Comparison of ENCODE assay signal across 16 mouse cellular contexts in the genomic region with DNA sequence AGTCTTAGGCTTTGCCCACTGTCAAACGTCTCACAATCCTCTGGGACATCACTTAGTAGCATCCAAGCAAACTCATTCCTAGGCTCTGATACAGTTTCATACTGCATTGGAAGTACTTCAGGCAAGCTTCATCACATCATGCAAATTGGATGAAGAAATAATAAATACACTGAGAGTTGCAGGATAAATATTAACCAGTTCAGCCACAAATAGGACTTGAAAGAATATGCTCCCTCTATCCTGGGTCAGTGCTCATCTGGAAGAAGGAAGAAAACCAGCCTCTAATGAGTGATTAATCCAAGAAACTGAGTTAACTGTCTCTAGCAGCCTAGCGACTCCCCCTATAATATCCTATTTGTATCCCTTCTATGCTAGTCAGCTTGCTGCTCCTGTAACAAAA.
A peak's percentile ranks its signal among the peaks of the same experiment; 100 is the strongest.
DNase-seq lines count a peak whose midpoint lies in the region.
"Had no signal": no experiment of that assay in that cellular context is flagged by ENCODE, and none has a peak within 500 bp of the region (broad histone marks: within the 10 kb centered on the region; RNA-seq: fewer than 3 reads in every experiment).

No protein-coding gene starts in this region.

- peak; percentile 2 for DNase-seq in gastrocnemius, adult 18-20 months (ENCODE audit: low spot score)
- DNase-seq in gastrocnemius, postnatal 10 days, result no peak
- peak; percentile 51 for DNase-seq in kidney, adult 9 months
- no peak for DNase-seq in kidney, adult 18-20 months
- DNase-seq in embryo, embryonic 10.5 days (ENCODE audit: low spot score), result no peak
- DNase-seq: adrenal gland, adult 2 months; adrenal gland, postnatal 10 days; adrenal gland, postnatal 25 days; B cell, adult 2 months; cerebellum, adult 11 months; cerebellum, adult 18-20 months; cerebellum, adult 8-10 months; cerebellum, adult 9-11 months; cerebellum, postnatal 14 days; cerebellum, postnatal 36 days; forebrain, postnatal 0 days had no signal

Comparison
In these comparisons a context has a peak if more than half of its experiments do, and no peak if none do; other contexts are left out.
1. DNase-seq: peak in gastrocnemius, adult 18-20 months (single experiment) and kidney, adult 9 months (single experiment); none in gastrocnemius, postnatal 10 days (single experiment), kidney, adult 18-20 months (single experiment) and embryo, embryonic 10.5 days (single experiment).